Mouse (Mus musculus): ENCODE measurements at regions not wholly inside any gene's neighbourhood (a gene's known extent, or its start where the extent isn't known, plus 50 kb on each side); places are given as distances from the start of the nearest gene placed in this dataset.
A peak's percentile ranks its signal among the peaks of the same experiment; 100 is the strongest.

- ATAC-seq (ENCODE audit: low FRiP score, low TSS enrichment) = no peak
- H3K4me3 ChIP-seq (ENCODE audit: low read length) = no peak overlapping the region
- H3K9me3 ChIP-seq (ENCODE audit: low read length) = no peaks in the 10 kb centered on the region
- 85% methylated on average over 1 of the region's 1 CpGs for WGBS
- H3K9ac ChIP-seq (replicated peaks; ENCODE audit: low read length) = no peak overlapping the region
- H3K36me3 ChIP-seq (ENCODE audit: insufficient read depth, low read length) = no peaks in the 10 kb centered on the region
- H3K4me2 ChIP-seq (replicated peaks; ENCODE audit: low read depth, low read length) = no peak overlapping the region
- no peaks in the 10 kb centered on the region for H3K4me1 ChIP-seq (ENCODE audit: insufficient read depth, low read length)
- no peaks in the 10 kb centered on the region for H3K27me3 ChIP-seq (ENCODE audit: insufficient read depth, low read length)
- no peak overlapping the region for H3K27ac ChIP-seq (ENCODE audit: low read length)
Observed at GRCm38 (mm10) chr2:40342579-40342978, 1116.3 kb upstream of the Ppp6c start.

GRCm38 (mm10) chr2:40332294-40332874 is 1106.1 kb upstream of the Ppp6c start:
- no peak overlapping the region for H3K4me3 ChIP-seq (ENCODE audit: low read length)
- ATAC-seq (ENCODE audit: low FRiP score, low TSS enrichment) = peak; percentile 46; the same call in 1 of the 2 replicates
- H3K27me3 ChIP-seq (ENCODE audit: insufficient read depth, low read length) = no peaks in the 10 kb centered on the region
- H3K9me3 ChIP-seq (ENCODE audit: low read length) = no peaks in the 10 kb centered on the region
- no peak overlapping the region for H3K4me2 ChIP-seq (replicated peaks; ENCODE audit: low read depth, low read length)
- no peak overlapping the region for H3K9ac ChIP-seq (replicated peaks; ENCODE audit: low read length)
- no peak overlapping the region for H3K27ac ChIP-seq (ENCODE audit: low read length)
- H3K36me3 ChIP-seq (ENCODE audit: insufficient read depth, low read length) = no peaks in the 10 kb centered on the region
- no peaks in the 10 kb centered on the region for H3K4me1 ChIP-seq (ENCODE audit: insufficient read depth, low read length)

- H3K27ac ChIP-seq (ENCODE audit: low read length) = no peak overlapping the region
- no peaks in the 10 kb centered on the region for H3K36me3 ChIP-seq (ENCODE audit: insufficient read depth, low read length)
- no peaks in the 10 kb centered on the region for H3K9me3 ChIP-seq (ENCODE audit: low read length)
- no peak overlapping the region for H3K4me3 ChIP-seq (ENCODE audit: low read length)
- ATAC-seq (ENCODE audit: low FRiP score, low TSS enrichment) = no peak
- no peaks in the 10 kb centered on the region for H3K4me1 ChIP-seq (ENCODE audit: insufficient read depth, low read length)
- no peak overlapping the region for H3K4me2 ChIP-seq (replicated peaks; ENCODE audit: low read depth, low read length)
- 54% methylated on average over 2 of the region's 2 CpGs for WGBS
- H3K27me3 ChIP-seq (ENCODE audit: insufficient read depth, low read length) = no peaks in the 10 kb centered on the region
- no peak overlapping the region for H3K9ac ChIP-seq (replicated peaks; ENCODE audit: low read length)
Observed at GRCm38 (mm10) chr2:40321506-40321905, 1095.3 kb upstream of the Ppp6c start.

DNA sequence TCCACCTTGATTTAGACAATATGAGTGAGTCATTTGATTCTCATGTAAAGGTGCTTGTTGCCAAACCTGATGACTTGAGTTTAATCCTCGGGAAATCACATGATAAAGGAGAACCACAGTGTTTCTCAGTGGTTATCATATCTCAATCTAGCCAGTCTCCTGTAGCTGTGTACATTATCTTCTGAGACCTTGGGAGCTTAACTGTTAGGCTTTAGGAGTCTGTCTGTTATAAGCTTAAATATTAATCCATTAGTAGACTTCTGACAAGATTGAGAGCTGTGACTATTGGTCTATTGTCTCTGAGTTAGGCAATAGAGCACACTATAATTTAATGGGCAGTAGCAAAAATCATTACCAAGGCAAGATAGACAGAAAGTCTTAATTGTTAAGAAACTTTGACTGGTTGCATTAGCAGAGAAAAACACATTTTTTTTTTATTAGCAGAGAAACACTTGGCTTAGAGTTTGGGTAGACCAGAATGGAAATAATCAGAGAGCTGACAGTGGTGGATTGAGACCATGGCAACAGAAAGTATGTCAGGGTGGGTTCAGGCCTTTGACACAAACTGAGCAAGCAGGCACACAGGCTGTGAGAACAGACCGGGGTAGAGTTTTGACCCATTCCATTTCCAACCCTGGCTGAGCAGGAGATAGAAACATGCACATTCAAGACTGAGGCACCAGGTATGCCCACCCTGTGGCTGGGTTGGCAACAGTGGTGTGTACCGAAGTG is 1094.6 kb upstream of the Ppp6c start:
- H3K27ac ChIP-seq (ENCODE audit: low read length) = no peak overlapping the region
- H3K4me1 ChIP-seq (ENCODE audit: insufficient read depth, low read length) = no peaks in the 10 kb centered on the region
- H3K27me3 ChIP-seq (ENCODE audit: insufficient read depth, low read length) = no peaks in the 10 kb centered on the region
- H3K36me3 ChIP-seq (ENCODE audit: insufficient read depth, low read length) = no peaks in the 10 kb centered on the region
- H3K4me3 ChIP-seq (ENCODE audit: low read length) = no peak overlapping the region
- H3K9ac ChIP-seq (replicated peaks; ENCODE audit: low read length) = no peak overlapping the region
- WGBS = 80% methylated on average over 3 of the region's 3 CpGs
- no peak for ATAC-seq (ENCODE audit: low FRiP score, low TSS enrichment)
- no peaks in the 10 kb centered on the region for H3K9me3 ChIP-seq (ENCODE audit: low read length)
- H3K4me2 ChIP-seq (replicated peaks; ENCODE audit: low read depth, low read length) = no peak overlapping the region

Data from kidney, embryonic 16.5 days (tissue).